Mouse (Mus musculus) lung, postnatal 0 days (tissue): Measurements from ENCODE around the gene Kcnn3.

ENCODE experiments used
- CTCF ChIP-seq: IDR thresholded peaks from 2 replicates; pipeline ENCODE4 v1.5.1; 2016; ENCODE audit warnings: antibody characterized with exemption, mild to moderate bottlenecking
- EP300 ChIP-seq: IDR thresholded peaks from 2 replicates; pipeline ENCODE4 v1.6.1; 2016; ENCODE audit warnings: antibody characterized with exemption, mild to moderate bottlenecking, control low read depth

DNA sequence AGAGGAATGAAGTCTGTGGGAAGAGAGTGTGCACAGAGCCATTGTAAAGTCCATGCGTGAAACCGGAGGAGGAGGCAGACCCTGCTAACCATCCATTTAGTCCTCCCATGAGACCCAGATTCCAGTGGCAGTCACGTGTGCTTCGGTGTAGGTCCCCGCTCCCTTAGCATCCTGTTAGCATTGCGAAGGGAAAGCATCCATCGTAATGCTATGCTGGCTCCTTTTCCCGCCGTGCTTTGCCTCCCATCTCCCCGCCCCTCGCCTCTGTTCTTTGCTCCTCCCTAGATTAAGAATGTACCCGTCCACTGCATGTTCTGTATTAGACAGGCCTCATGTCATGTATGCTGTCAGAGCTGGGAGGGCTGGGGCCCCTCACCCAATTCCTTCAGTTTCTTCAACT lies 144.8 kb downstream of the Kcnn3 start:
- TF ChIP-seq CTCF (no peak), EP300 (no peak)
